Mouse (Mus musculus): Measurements from ENCODE around the gene Nphs1. TPM values are rescaled to one million over a fixed set of nuclear protein-coding genes. Genes with fewer than 3 reads are reported as not detected.

Nphs1 gene
- polyA plus RNA-seq, 1 experiment from 2014 or later = 3.4 TPM

GRCm38 (mm10) chr7:30524487-30524886, 66.4 kb downstream of the Nphs1 start:
- no peak overlapping the region for H3K4me3 ChIP-seq (replicated peaks; ENCODE audit: low read length)
- no peak overlapping the region for H3K27ac ChIP-seq (ENCODE audit: low read length)
- H3K9me3 ChIP-seq (replicated peaks; ENCODE audit: control insufficient read depth, low read length) = no peaks in the 10 kb centered on the region
- peaks cover 2% of the 10 kb centered on the region; the same call in 1 of the 2 replicates for H3K36me3 ChIP-seq (ENCODE audit: control insufficient read depth, insufficient read depth, low read length)
- no peak overlapping the region for H3K9ac ChIP-seq (ENCODE audit: low read length)
- ATAC-seq (ENCODE audit: insufficient read depth, low FRiP score) = no peak
- H3K4me1 ChIP-seq (ENCODE audit: control insufficient read depth, insufficient read depth, low read length) = peaks cover 10% of the 10 kb centered on the region
- 90% methylated on average over 6 of the region's 6 CpGs for WGBS
- H3K4me2 ChIP-seq (ENCODE audit: low read depth, low read length) = no peak overlapping the region
- H3K27me3 ChIP-seq (ENCODE audit: control insufficient read depth, insufficient read depth, low read length) = no peaks in the 10 kb centered on the region

- 27% methylated on average over 10 of the region's 10 CpGs for WGBS
- ATAC-seq (ENCODE audit: insufficient read depth, low FRiP score) = peak; percentile 24; the same call in 1 of the 2 replicates
- Histone ChIP-seq H3K9ac (ENCODE audit: low read length) (peak overlapping the region; percentile 63), H3K4me2 (ENCODE audit: low read depth, low read length) (peak overlapping the region; percentile 35), H3K36me3 (ENCODE audit: control insufficient read depth, insufficient read depth, low read length) (peaks cover 11% of the 10 kb centered on the region; the same call in 1 of the 2 replicates), H3K27me3 (ENCODE audit: control insufficient read depth, insufficient read depth, low read length) (no peaks in the 10 kb centered on the region), H3K4me3 (replicated peaks; ENCODE audit: low read length) (no peak overlapping the region), H3K4me1 (ENCODE audit: control insufficient read depth, insufficient read depth, low read length) (peaks cover 10% of the 10 kb centered on the region), H3K27ac (ENCODE audit: low read length) (no peak overlapping the region), H3K9me3 (replicated peaks; ENCODE audit: control insufficient read depth, low read length) (no peaks in the 10 kb centered on the region)
These were observed 67.8 kb downstream of the Nphs1 start for GRCm38 (mm10) chr7:30525954-30526353.

- no peak overlapping the region for H3K4me3 ChIP-seq (replicated peaks; ENCODE audit: low read length)
- H3K9ac ChIP-seq (ENCODE audit: low read length) = peak overlapping the region; percentile 63
- no peak for ATAC-seq (ENCODE audit: insufficient read depth, low FRiP score)
- H3K4me2 ChIP-seq (ENCODE audit: low read depth, low read length) = peak overlapping the region; percentile 35
- H3K4me1 ChIP-seq (ENCODE audit: control insufficient read depth, insufficient read depth, low read length) = peaks cover 10% of the 10 kb centered on the region
- H3K36me3 ChIP-seq (ENCODE audit: control insufficient read depth, insufficient read depth, low read length) = peaks cover 11% of the 10 kb centered on the region; the same call in 1 of the 2 replicates
- H3K27me3 ChIP-seq (ENCODE audit: control insufficient read depth, insufficient read depth, low read length) = no peaks in the 10 kb centered on the region
- H3K27ac ChIP-seq (ENCODE audit: low read length) = peak overlapping the region; percentile 15; the same call in 1 of the 2 replicates
- H3K9me3 ChIP-seq (replicated peaks; ENCODE audit: control insufficient read depth, low read length) = no peaks in the 10 kb centered on the region
- 34% methylated on average over 17 of the region's 17 CpGs for WGBS
These were observed 68.3 kb downstream of the Nphs1 start for GRCm38 (mm10) chr7:30526399-30526798.

- 82% methylated on average over 14 of the region's 14 CpGs for WGBS
- no peaks in the 10 kb centered on the region for H3K27me3 ChIP-seq (ENCODE audit: control insufficient read depth, insufficient read depth, low read length)
These were observed 68.9 kb downstream of the Nphs1 start for GRCm38 (mm10) chr7:30526981-30527380.

GRCm38 (mm10) chr7:30531291-30531815, 73.2 kb downstream of the Nphs1 start:
- ATAC-seq (ENCODE audit: insufficient read depth, low FRiP score) = no peak
- 78% methylated on average over 9 of the region's 9 CpGs for WGBS
- H3K27me3 ChIP-seq (ENCODE audit: control insufficient read depth, insufficient read depth, low read length) = no peaks in the 10 kb centered on the region
- no peak overlapping the region for H3K4me2 ChIP-seq (ENCODE audit: low read depth, low read length)
- no peaks in the 10 kb centered on the region for H3K9me3 ChIP-seq (replicated peaks; ENCODE audit: control insufficient read depth, low read length)
- H3K4me1 ChIP-seq (ENCODE audit: control insufficient read depth, insufficient read depth, low read length) = peaks cover 13% of the 10 kb centered on the region
- H3K27ac ChIP-seq (ENCODE audit: low read length) = no peak overlapping the region
- H3K9ac ChIP-seq (ENCODE audit: low read length) = peak overlapping the region; percentile 48; the same call in 1 of the 2 replicates
- H3K4me3 ChIP-seq (replicated peaks; ENCODE audit: low read length) = no peak overlapping the region
- H3K36me3 ChIP-seq (ENCODE audit: control insufficient read depth, insufficient read depth, low read length) = peaks cover 11% of the 10 kb centered on the region; the same call in 1 of the 2 replicates

More at GRCm38 (mm10) chr7:30526981-30527380, 68.9 kb downstream of the Nphs1 start:
- H3K9me3 ChIP-seq (replicated peaks; ENCODE audit: control insufficient read depth, low read length) = no peaks in the 10 kb centered on the region
- peaks cover 10% of the 10 kb centered on the region for H3K4me1 ChIP-seq (ENCODE audit: control insufficient read depth, insufficient read depth, low read length)
- ATAC-seq (ENCODE audit: insufficient read depth, low FRiP score) = no peak
- H3K4me3 ChIP-seq (replicated peaks; ENCODE audit: low read length) = no peak overlapping the region
- no peak overlapping the region for H3K27ac ChIP-seq (ENCODE audit: low read length)
- no peak overlapping the region for H3K4me2 ChIP-seq (ENCODE audit: low read depth, low read length)
- peaks cover 11% of the 10 kb centered on the region; the same call in 1 of the 2 replicates for H3K36me3 ChIP-seq (ENCODE audit: control insufficient read depth, insufficient read depth, low read length)
- peak overlapping the region; percentile 63; the same call in 1 of the 2 replicates for H3K9ac ChIP-seq (ENCODE audit: low read length)

GRCm38 (mm10) chr7:30532931-30533330, 74.8 kb downstream of the Nphs1 start:
- 0 out of 2 replicates have a peak, but pooled peaks have one; percentile 8 for ATAC-seq (ENCODE audit: insufficient read depth, low FRiP score)
- Histone ChIP-seq H3K27ac (ENCODE audit: low read length) (no peak overlapping the region), H3K4me3 (replicated peaks; ENCODE audit: low read length) (no peak overlapping the region), H3K9me3 (replicated peaks; ENCODE audit: control insufficient read depth, low read length) (no peaks in the 10 kb centered on the region), H3K4me2 (ENCODE audit: low read depth, low read length) (0 out of 2 replicates have a peak overlapping the region, but pooled peaks have one; percentile 13), H3K9ac (ENCODE audit: low read length) (no peak overlapping the region), H3K36me3 (ENCODE audit: control insufficient read depth, insufficient read depth, low read length) (peaks cover 11% of the 10 kb centered on the region; the same call in 1 of the 2 replicates), H3K4me1 (ENCODE audit: control insufficient read depth, insufficient read depth, low read length) (peaks cover 9% of the 10 kb centered on the region), H3K27me3 (ENCODE audit: control insufficient read depth, insufficient read depth, low read length) (no peaks in the 10 kb centered on the region)
- 46% methylated on average over 8 of the region's 8 CpGs for WGBS

- Histone ChIP-seq H3K36me3 (ENCODE audit: control insufficient read depth, insufficient read depth, low read length) (peaks cover 11% of the 10 kb centered on the region; the same call in 1 of the 2 replicates), H3K9me3 (replicated peaks; ENCODE audit: control insufficient read depth, low read length) (no peaks in the 10 kb centered on the region), H3K4me2 (ENCODE audit: low read depth, low read length) (peak overlapping the region; percentile 73), H3K27me3 (ENCODE audit: control insufficient read depth, insufficient read depth, low read length) (no peaks in the 10 kb centered on the region), H3K4me1 (ENCODE audit: control insufficient read depth, insufficient read depth, low read length) (peaks cover 9% of the 10 kb centered on the region), H3K9ac (ENCODE audit: low read length) (peak overlapping the region; percentile 80), H3K4me3 (replicated peaks; ENCODE audit: low read length) (peak overlapping the region; percentile 78), H3K27ac (ENCODE audit: low read length) (no peak overlapping the region)
- WGBS = 9% methylated on average over 26 of the region's 26 CpGs
- peak; percentile 12 for ATAC-seq (ENCODE audit: insufficient read depth, low FRiP score)
These were observed 76.0 kb downstream of the Nphs1 start for GRCm38 (mm10) chr7:30533941-30534632.

- H3K4me2 ChIP-seq (ENCODE audit: low read depth, low read length) = peak within 1 kb of the TSS; percentile 73
- ATAC-seq (ENCODE audit: insufficient read depth, low FRiP score) = peak; percentile 95
- peak within 1 kb of the TSS; percentile 80 for H3K9ac ChIP-seq (ENCODE audit: low read length)
- H3K9me3 ChIP-seq (replicated peaks; ENCODE audit: control insufficient read depth, low read length) = no peaks in the 10 kb centered on the region
- H3K36me3 ChIP-seq (ENCODE audit: control insufficient read depth, insufficient read depth, low read length) = 0 out of 2 replicates have a peak, but pooled peaks cover 4% of the 10 kb centered on the region
- no peaks in the 10 kb centered on the region for H3K27me3 ChIP-seq (ENCODE audit: control insufficient read depth, insufficient read depth, low read length)
- peak within 1 kb of the TSS; percentile 78 for H3K4me3 ChIP-seq (replicated peaks; ENCODE audit: low read length)
- peaks cover 9% of the 10 kb centered on the region for H3K4me1 ChIP-seq (ENCODE audit: control insufficient read depth, insufficient read depth, low read length)
- H3K27ac ChIP-seq (ENCODE audit: low read length) = peak within 1 kb of the TSS; percentile 4; the same call in 1 of the 2 replicates
- WGBS = under 1% methylated on average over 74 of the region's 84 CpGs
These were observed 76.8 kb downstream of the Nphs1 start, which contains the start of gene Arhgap33 for GRCm38 (mm10) chr7:30534633-30535577. Gene Arhgap33 (minus strand): TSS chr7:30535060.
